Mouse (Mus musculus) small intestine, adult 2 months (tissue): ENCODE measurements around the gene Gla.

Experiments used
- CTCF ChIP-seq: fragments of 200-500 bp; IDR thresholded peaks from 2 replicates; pipeline ENCODE4 v1.5.1; 2012; ENCODE audit warnings: low read depth, mild to moderate bottlenecking, control low read depth, inconsistent platforms, low read length, moderate library complexity, mixed read lengths; ENCODE audit not compliant: insufficient replicate concordance, insufficient read length; ENCODE audit errors: extremely low read depth
- POLR2A ChIP-seq: fragments of 200-500 bp; IDR thresholded peaks from 2 replicates; pipeline ENCODE4 v1.6.1; 2012; ENCODE audit warnings: low read depth, mild to moderate bottlenecking, control low read depth, inconsistent platforms, low read length, moderate library complexity

DNA sequence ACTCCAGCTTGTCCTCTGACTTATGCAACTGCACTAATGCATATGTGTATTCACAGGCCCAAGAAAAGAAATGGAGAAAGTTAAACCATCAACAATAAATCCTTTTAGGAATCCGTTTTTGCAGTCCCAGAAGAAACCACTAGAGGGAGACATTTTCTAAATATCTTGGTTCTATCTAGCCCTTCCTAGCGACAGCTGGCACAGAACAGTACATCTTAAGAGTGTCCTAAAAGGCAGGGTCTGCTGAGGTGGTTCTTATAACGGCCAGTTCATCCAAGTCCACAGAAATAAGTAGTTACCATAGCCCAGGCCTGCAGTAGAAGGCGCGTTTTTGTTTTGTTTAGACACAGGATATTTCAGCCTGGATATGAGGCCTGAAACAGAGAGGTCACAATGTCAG, 50.0 kb downstream of the Gla start:
- TF ChIP-seq CTCF: no peak
- no peak for TF ChIP-seq POLR2A
